Mouse (Mus musculus): ENCODE data around the gene Capza2. TPM values are rescaled to one million over a fixed set of nuclear protein-coding genes. Genes with fewer than 3 reads are reported as not detected.

Gene Capza2
- polyA plus RNA-seq, 1 experiment: 67.3 TPM

GRCm38 (mm10) chr6:17680266-17680925, 44.4 kb downstream of the Capza2 start:
- TF ChIP-seq CTCF (IDR thresholded peaks at IDR 0.05; ENCODE audit: control insufficient read depth, insufficient read depth, low read length) (no peak), POLR2A (IDR thresholded peaks at IDR 0.05; ENCODE audit: borderline replicate concordance, control insufficient read depth, low read depth, low read length) (no peak)
- Histone ChIP-seq H3K4me1 (ENCODE audit: control insufficient read depth, insufficient read depth, low read length) (peaks cover 5% of the 10 kb centered on the region), H3K27ac (ENCODE audit: control insufficient read depth, insufficient read depth, low read depth, low read length, poor library complexity) (peak overlapping the region; percentile 27), H3K4me3 (replicated peaks; ENCODE audit: control insufficient read depth, low read depth, low read length) (no peak overlapping the region)
- 79% methylated on average over 6 of the region's 6 CpGs for WGBS

DNA sequence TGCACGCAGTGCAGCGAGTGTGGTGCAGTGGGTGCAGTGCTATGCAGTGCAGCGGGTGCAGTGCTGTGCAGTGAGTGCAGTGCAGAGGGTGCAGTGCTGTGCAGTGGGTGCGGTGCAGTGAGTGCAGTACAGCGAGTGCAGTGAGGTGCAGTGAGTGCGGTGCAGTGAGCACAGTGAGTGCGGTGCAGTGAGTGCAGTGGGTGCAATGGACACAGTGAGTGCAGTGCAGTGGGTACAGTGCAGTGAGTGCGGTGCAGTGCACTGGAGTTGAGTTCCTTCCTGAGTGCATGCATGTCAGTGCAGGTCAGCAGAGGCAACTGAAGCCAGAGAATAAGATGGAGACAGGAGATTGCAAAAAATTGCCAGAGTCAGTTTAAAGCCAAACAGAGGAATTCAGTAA, 45.8 kb downstream of the Capza2 start:
- no peak for TF ChIP-seq CTCF (IDR thresholded peaks at IDR 0.05; ENCODE audit: control insufficient read depth, insufficient read depth, low read length)
- no peak for TF ChIP-seq POLR2A (IDR thresholded peaks at IDR 0.05; ENCODE audit: borderline replicate concordance, control insufficient read depth, low read depth, low read length)
- H3K27ac ChIP-seq (ENCODE audit: control insufficient read depth, insufficient read depth, low read depth, low read length, poor library complexity): no peak overlapping the region
- 94% methylated on average over 8 of the region's 8 CpGs for WGBS
- peaks cover 5% of the 10 kb centered on the region for H3K4me1 ChIP-seq (ENCODE audit: control insufficient read depth, insufficient read depth, low read length)
- H3K4me3 ChIP-seq (replicated peaks; ENCODE audit: control insufficient read depth, low read depth, low read length): no peak overlapping the region

GRCm38 (mm10) chr6:17688676-17689075, 52.6 kb downstream of the Capza2 start:
- TF ChIP-seq CTCF (IDR thresholded peaks at IDR 0.05; ENCODE audit: control insufficient read depth, insufficient read depth, low read length): no peak
- no peak for TF ChIP-seq POLR2A (IDR thresholded peaks at IDR 0.05; ENCODE audit: borderline replicate concordance, control insufficient read depth, low read depth, low read length)
- Histone ChIP-seq H3K4me3 (replicated peaks; ENCODE audit: control insufficient read depth, low read depth, low read length) (no peak overlapping the region), H3K4me1 (ENCODE audit: control insufficient read depth, insufficient read depth, low read length) (peaks cover 1% of the 10 kb centered on the region; the same call in 1 of the 2 replicates), H3K27ac (ENCODE audit: control insufficient read depth, insufficient read depth, low read depth, low read length, poor library complexity) (no peak overlapping the region)
- WGBS: 5% methylated on average over 5 of the region's 5 CpGs

GRCm38 (mm10) chr6:17692647-17693046, 56.6 kb downstream of the Capza2 start, which contains the start of gene St7:
TSS of gene St7 (plus strand) at chr6:17692933.
- WGBS: 88% methylated on average over 7 of the region's 7 CpGs
- H3K27ac ChIP-seq (ENCODE audit: control insufficient read depth, insufficient read depth, low read depth, low read length, poor library complexity): peak within 1 kb of the TSS; percentile 75

DNA sequence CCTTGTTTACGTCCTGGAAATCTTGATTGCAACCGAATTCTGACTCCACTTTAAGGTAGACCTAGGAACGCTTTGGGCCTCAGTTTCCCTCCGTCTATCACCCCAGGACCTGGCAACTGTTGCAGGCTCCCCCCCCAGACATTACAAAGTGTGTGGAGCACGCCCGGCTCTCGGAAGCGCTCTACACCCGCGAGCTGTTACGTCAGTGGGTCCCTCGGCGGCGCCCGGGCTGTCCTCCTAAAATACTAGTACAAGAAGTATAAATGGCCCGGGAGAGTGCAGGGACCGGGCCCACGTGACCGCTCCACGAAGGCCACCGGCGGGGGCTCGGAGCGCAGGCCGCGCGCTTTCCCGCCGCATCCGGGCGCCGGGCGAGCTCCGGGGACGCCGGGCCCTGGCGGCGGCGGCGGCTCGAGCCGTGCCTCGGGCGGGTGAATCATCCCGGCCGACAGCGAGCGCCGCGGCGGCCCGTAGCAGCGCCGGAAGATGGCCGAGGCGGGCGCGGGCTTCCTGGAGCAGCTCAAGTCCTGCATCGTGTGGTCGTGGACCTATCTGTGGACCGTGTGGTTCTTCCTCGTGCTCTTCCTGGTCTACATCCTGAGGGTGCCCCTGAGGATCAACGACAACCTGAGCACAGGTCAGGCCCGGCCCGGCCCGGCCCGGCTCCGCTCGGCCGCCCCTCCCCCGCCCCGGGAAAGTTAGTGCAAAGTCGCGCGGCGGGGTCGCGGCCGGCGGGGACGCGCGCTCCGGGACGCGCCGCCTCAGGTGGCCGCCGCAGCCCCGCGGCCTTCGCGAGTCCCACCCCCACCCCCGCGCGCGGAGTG, 57.9 kb downstream of the Capza2 start:
- H3K27ac ChIP-seq (ENCODE audit: control insufficient read depth, insufficient read depth, low read depth, low read length, poor library complexity): peak overlapping the region; percentile 75
- H3K4me3 ChIP-seq (replicated peaks; ENCODE audit: control insufficient read depth, low read depth, low read length): peak overlapping the region; percentile 94
- no peaks in the 10 kb centered on the region; the same call in 1 of the 2 replicates for H3K4me1 ChIP-seq (ENCODE audit: control insufficient read depth, insufficient read depth, low read length)
- under 1% methylated on average over 96 of the region's 97 CpGs for WGBS
- TF ChIP-seq POLR2A (IDR thresholded peaks at IDR 0.05; ENCODE audit: borderline replicate concordance, control insufficient read depth, low read depth, low read length) (no peak), CTCF (IDR thresholded peaks at IDR 0.05; ENCODE audit: control insufficient read depth, insufficient read depth, low read length) (peak; percentile 2; the same call in 1 of the 2 replicates)

More at GRCm38 (mm10) chr6:17692647-17693046, 56.6 kb downstream of the Capza2 start, which contains the start of gene St7:
- Histone ChIP-seq H3K4me1 (ENCODE audit: control insufficient read depth, insufficient read depth, low read length) (peaks cover 1% of the 10 kb centered on the region; the same call in 1 of the 2 replicates), H3K4me3 (replicated peaks; ENCODE audit: control insufficient read depth, low read depth, low read length) (peak within 1 kb of the TSS; percentile 94)
- no peak for TF ChIP-seq CTCF (IDR thresholded peaks at IDR 0.05; ENCODE audit: control insufficient read depth, insufficient read depth, low read length)
- TF ChIP-seq POLR2A (IDR thresholded peaks at IDR 0.05; ENCODE audit: borderline replicate concordance, control insufficient read depth, low read depth, low read length): no peak

DNA sequence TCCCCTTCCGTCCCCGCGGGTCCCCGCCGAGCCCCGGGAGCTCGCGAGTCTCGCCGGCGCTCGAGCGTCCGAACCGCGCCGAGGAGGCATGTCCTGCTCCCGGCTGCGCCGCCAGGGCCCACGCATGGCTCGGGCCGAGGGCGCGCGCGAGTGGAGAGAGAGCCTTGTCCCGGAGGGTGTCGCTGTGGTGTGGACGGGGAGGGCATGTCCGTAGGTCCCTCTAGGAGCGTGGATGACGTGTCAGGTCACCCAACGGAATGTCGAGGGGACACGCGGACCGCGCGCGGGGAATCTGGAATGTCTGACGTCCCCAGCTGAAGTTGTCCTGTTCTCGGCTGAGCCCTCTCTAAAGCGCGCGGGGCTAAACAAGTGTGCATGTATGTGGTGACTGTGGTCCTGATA, 58.5 kb downstream of the Capza2 start:
- Histone ChIP-seq H3K4me3 (replicated peaks; ENCODE audit: control insufficient read depth, low read depth, low read length) (peak overlapping the region; percentile 94), H3K27ac (ENCODE audit: control insufficient read depth, insufficient read depth, low read depth, low read length, poor library complexity) (peak overlapping the region; percentile 75), H3K4me1 (ENCODE audit: control insufficient read depth, insufficient read depth, low read length) (no peaks in the 10 kb centered on the region; the same call in 1 of the 2 replicates)
- TF ChIP-seq POLR2A (IDR thresholded peaks at IDR 0.05; ENCODE audit: borderline replicate concordance, control insufficient read depth, low read depth, low read length): peak; percentile 59; the same call in 1 of the 2 replicates
- peak; percentile 50; the same call in 1 of the 2 replicates for TF ChIP-seq CTCF (IDR thresholded peaks at IDR 0.05; ENCODE audit: control insufficient read depth, insufficient read depth, low read length)
- under 1% methylated on average over 46 of the region's 46 CpGs for WGBS

DNA sequence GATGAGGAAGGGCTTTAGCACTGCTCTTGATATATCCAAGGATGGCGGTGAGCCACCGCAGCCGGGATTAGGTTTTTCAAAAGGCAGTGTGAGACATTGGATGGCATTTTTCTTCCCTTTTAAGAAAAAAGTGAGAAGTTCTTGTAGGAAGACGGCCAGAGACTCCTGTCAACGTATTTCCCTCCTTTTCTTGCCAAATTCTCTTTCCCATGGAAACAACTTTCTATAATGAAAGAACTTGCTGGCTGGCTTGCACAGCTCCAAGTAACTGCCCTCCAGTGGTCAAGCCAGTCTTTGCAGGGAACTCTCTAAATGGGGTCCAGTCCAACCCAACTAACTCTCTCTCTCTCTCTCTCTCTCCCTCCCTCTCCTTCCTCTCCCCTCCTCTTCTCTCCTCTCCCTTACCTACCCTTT, 60.3 kb downstream of the Capza2 start:
- no peak overlapping the region for H3K4me3 ChIP-seq (replicated peaks; ENCODE audit: control insufficient read depth, low read depth, low read length)
- no peak overlapping the region for H3K27ac ChIP-seq (ENCODE audit: control insufficient read depth, insufficient read depth, low read depth, low read length, poor library complexity)
- no peaks in the 10 kb centered on the region for H3K4me1 ChIP-seq (ENCODE audit: control insufficient read depth, insufficient read depth, low read length)
- 58% methylated on average over 5 of the region's 5 CpGs for WGBS
- TF ChIP-seq POLR2A (IDR thresholded peaks at IDR 0.05; ENCODE audit: borderline replicate concordance, control insufficient read depth, low read depth, low read length) (no peak), CTCF (IDR thresholded peaks at IDR 0.05; ENCODE audit: control insufficient read depth, insufficient read depth, low read length) (peak; percentile 58)
